Mouse (Mus musculus) embryonic facial prominence, embryonic 14.5 days (tissue): Measurements from ENCODE around the gene Commd6. TPM values are rescaled to one million over a fixed set of nuclear protein-coding genes. Genes with fewer than 3 reads are reported as not detected.
"Not testable (repeated sequence)": the region's sequence is repeated elsewhere in the genome, so short reads cannot be mapped to it uniquely, and the experiment has no call there.

Experiments used
- ATAC-seq: fragments of 200-750 bp; cut with Nextera tagmentation; 2 replicates; pipeline ENCODE4 v1.8.0; 2017; ENCODE audit warnings: low read depth, moderate number of reproducible peaks, moderate TSS enrichment
- DNase-seq: peaks from one replicate; pipeline ENCODE4 v3.0.0-alpha.2; 2015; ENCODE audit warnings: low spot score
- H3K27ac ChIP-seq: fragments of 300-500 bp; sonication (generic); replicated peaks from 2 replicates; pipeline ENCODE4 v1.5.1; 2014; ENCODE audit warnings: low read depth, mild to moderate bottlenecking, low read length, moderate library complexity
- H3K27me3 ChIP-seq: fragments of 300-500 bp; sonication (generic); replicated peaks from 2 replicates; pipeline ENCODE4 v1.6.1; 2014; ENCODE audit warnings: low read length; ENCODE audit not compliant: control insufficient read depth, insufficient read depth
- H3K36me3 ChIP-seq: fragments of 300-500 bp; sonication (generic); 2 replicates; pipeline ENCODE4 v1.6.1; 2014; ENCODE audit warnings: low read length, mixed read lengths; ENCODE audit not compliant: control insufficient read depth, insufficient read depth
- H3K4me1 ChIP-seq: fragments of 300-500 bp; sonication (generic); 2 replicates; pipeline ENCODE4 v1.6.1; 2014; ENCODE audit warnings: antibody characterized with exemption, low read length; ENCODE audit not compliant: control insufficient read depth, insufficient read depth
- H3K4me2 ChIP-seq: fragments of 300-500 bp; sonication (generic); 2 replicates; pipeline ENCODE4 v1.6.1; 2014; ENCODE audit warnings: low read depth, mild to moderate bottlenecking, low read length, moderate library complexity, mixed read lengths
- H3K4me3 ChIP-seq: fragments of 300-500 bp; sonication (generic); 2 replicates; pipeline ENCODE4 v1.5.1; 2014; ENCODE audit warnings: low read depth, mild to moderate bottlenecking, low read length
- H3K9ac ChIP-seq: fragments of 300-500 bp; sonication (generic); 2 replicates; pipeline ENCODE4 v1.6.1; 2014; ENCODE audit warnings: low read depth, mild to moderate bottlenecking, low read length, moderate library complexity, mixed read lengths
- H3K9me3 ChIP-seq: fragments of 300-500 bp; sonication (generic); 2 replicates; pipeline ENCODE4 v1.6.1; 2016; ENCODE audit warnings: low read length; ENCODE audit not compliant: control insufficient read depth
- WGBS: fragments of 180-500 bp; shearing (Covaris S2); extraction: QIAGEN DNeasy Blood & Tissue Kit; methylation state at CpG from one replicate; pipeline ENCODE4 v1.1.7; 2014; 5-methylcytosine and 5-hydroxymethylcytosine counted together
- polyA plus RNA-seq: library from polyadenylated mRNA; unstranded; fragments of >200 nt; fragmentation: Nextera tagmentation; extraction: Ambion mirVana; gene quantifications from 2 replicates; pipeline ENCODE4 v1.2.1, GENCODE M21; 2014

The Commd6 gene
- polyA plus RNA-seq, 1 experiment from 2014 or later: 68.8 TPM

DNA sequence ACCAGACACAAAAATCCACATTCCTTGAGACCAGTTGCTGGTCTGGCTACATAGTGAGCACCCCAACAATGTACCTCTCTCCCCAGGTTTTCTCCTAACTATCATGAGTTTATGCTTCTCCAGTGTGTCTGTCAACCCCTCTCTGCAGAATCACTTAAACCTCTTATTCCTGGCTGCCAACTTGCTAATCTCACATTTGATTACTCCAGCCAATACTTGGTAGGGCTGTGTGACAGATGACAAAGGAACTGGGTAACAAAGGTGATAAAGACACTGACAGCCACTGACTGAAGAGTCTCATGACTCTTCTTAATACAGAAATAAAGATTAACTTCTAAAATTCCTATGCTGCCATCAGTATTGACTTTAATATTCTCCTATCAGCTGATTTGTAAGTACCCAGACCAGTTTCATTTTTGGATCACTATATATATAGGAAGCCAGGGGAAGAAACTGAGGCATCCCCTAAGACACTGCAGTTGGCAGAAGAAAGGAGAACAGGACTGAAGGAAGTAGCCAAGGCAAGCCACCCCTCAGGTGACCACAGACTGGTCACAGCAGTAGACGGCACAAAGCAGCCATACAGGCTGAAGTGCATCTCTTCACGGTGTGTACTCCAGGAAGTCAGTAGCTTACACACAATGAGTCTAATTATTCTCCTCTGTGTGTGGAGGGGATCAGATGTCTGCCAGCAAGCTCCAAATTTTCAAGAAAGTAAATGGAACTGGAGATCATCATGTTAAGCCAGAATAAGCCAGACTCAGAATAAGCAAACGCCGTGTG, 52.1 kb downstream of the Commd6 start:
- WGBS: 55% methylated on average over 2 of the region's 4 CpGs
- not testable (repeated sequence) for H3K4me3 ChIP-seq
- ATAC-seq: peak; percentile 72; the same call in 1 of the 2 replicates

DNA sequence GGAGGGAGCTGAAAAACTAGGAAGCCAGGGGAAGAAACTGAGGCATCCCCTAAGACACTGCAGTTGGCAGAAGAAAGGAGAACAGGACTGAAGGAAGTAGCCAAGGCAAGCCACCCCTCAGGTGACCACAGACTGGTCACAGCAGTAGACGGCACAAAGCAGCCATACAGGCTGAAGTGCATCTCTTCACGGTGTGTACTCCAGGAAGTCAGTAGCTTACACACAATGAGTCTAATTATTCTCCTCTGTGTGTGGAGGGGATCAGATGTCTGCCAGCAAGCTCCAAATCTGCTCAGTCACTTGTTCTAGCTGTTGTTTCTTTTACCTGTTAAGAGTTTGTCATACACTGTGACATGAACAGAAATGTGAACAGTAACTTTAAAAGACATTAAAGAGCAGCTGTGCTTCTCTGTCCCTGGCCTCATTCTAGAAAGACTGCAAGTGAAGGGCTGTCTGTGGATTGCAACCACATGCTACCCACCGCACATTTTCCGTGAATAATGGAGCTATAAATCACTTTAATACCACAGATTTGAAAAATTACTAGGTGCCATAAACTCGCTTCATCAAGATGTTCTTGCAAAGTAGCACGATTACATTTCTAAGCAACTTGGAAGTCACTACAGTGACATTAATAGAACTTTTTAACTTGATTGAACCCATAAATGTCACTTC, 53.0 kb downstream of the Commd6 start:
- H3K27me3 ChIP-seq, H3K9ac ChIP-seq, H3K27ac ChIP-seq, H3K4me3 ChIP-seq, H3K4me1 ChIP-seq, DNase-seq, H3K36me3 ChIP-seq, H3K4me2 ChIP-seq, H3K9me3 ChIP-seq: not testable (repeated sequence)
- 36% methylated on average over 4 of the region's 6 CpGs for WGBS
- peak; percentile 78; the same call in 1 of the 2 replicates for ATAC-seq

More for the DNA sequence above, 52.1 kb downstream of the Commd6 start:
- not testable (repeated sequence) for H3K27me3 ChIP-seq, H3K9ac ChIP-seq, H3K36me3 ChIP-seq, H3K27ac ChIP-seq, H3K9me3 ChIP-seq, H3K4me2 ChIP-seq, H3K4me1 ChIP-seq, DNase-seq

DNA sequence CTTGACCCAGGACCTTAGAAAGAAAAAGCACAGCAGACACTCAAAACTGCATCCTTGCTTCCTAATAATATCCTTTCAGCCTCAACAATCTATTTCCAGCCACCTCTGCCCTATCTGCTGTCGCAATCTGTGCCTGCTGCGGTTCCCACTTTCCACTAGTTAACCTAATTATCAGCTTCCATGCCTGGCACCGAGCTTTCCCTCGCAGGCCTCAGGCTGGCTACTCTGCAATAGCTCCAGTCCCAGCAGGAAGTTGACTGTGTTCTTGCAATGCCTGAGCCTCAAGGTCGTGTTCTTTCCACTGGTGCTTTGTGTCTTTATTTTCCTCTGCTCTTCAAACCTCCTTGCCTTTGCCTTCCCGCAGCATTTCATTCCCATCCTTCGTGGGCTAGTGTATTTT, 54.4 kb downstream of the Commd6 start:
- Histone ChIP-seq H3K27me3 (no peaks in the 10 kb centered on the region), H3K4me2 (no peak overlapping the region), H3K4me3 (no peak overlapping the region), H3K27ac (no peak overlapping the region), H3K36me3 (no peaks in the 10 kb centered on the region), H3K4me1 (no peaks in the 10 kb centered on the region), H3K9me3 (no peaks in the 10 kb centered on the region), H3K9ac (no peak overlapping the region)
- no peak for ATAC-seq
- WGBS: 51% methylated on average over 7 of the region's 7 CpGs
- DNase-seq: no peak

Other genes starting within 250 kb of the Commd6 start
- gene Tbc1d4, start 31.5 kb downstream of the Commd6 start, polyA plus RNA-seq: 15.7 and 17.3 TPM in 2 replicates
- gene Uchl3, start 13.3 kb upstream of the Commd6 start, polyA plus RNA-seq: 106 and 114 TPM in 2 replicates
- gene Gm9922, start 89.1 kb upstream of the Commd6 start, polyA plus RNA-seq: 3.9 and 4.0 TPM in 2 replicates
- 28.8 and 35.8 TPM in 2 replicates for gene Lmo7, start 89.3 kb upstream of the Commd6 start, polyA plus RNA-seq